Mouse (Mus musculus) CH12.LX (cell line): ENCODE results near the gene Tmem104. TPM values are rescaled to one million over a fixed set of nuclear protein-coding genes. Genes with fewer than 3 reads are reported as not detected.

Experiments
- DNase-seq: peaks from one replicate; pipeline ENCODE4 v3.0.0-alpha.2; 2013; ENCODE audit errors: extremely low read depth
- H3K27ac ChIP-seq: 2 replicates; pipeline ENCODE4 v1.5.1; 2012; ENCODE audit warnings: low read depth, mild to moderate bottlenecking, control low read depth, moderate library complexity; ENCODE audit not compliant: insufficient read depth
- H3K27me3 ChIP-seq: replicated peaks from 2 replicates; pipeline ENCODE3; 2012; ENCODE audit warnings: inconsistent platforms
- H3K36me3 ChIP-seq, 2 experiments: replicated peaks in 1 of 2; 2 replicates each; pipeline versions ENCODE3 to v1.6.1; 2012; ENCODE audit warnings: inconsistent platforms in 1 of 2, low read length in 1 of 2, mild to moderate bottlenecking in 1 of 2, mixed read lengths in 1 of 2, moderate library complexity in 1 of 2; ENCODE audit not compliant: control insufficient read depth in 1 of 2, insufficient read depth in 1 of 2
- H3K4me1 ChIP-seq, 2 experiments: 2 replicates each; pipeline ENCODE4 v1.6.1; 2012; ENCODE audit warnings: inconsistent platforms in 1 of 2, moderate library complexity in 1 of 2; ENCODE audit not compliant: insufficient read depth in 2 of 2, control insufficient read depth in 1 of 2
- H3K4me2 ChIP-seq: 2 replicates; pipeline ENCODE4 v1.6.1; 2012; ENCODE audit warnings: low read depth, mild to moderate bottlenecking, control low read depth; ENCODE audit not compliant: poor library complexity, insufficient read depth, severe bottlenecking
- H3K4me3 ChIP-seq, 3 experiments: fragments of 150-350 bp in 1 of 3; sonication (generic) in 1 of 3; replicated peaks in 1 of 3; 2 replicates each; pipeline versions ENCODE3 to v1.5.1; 2011 to 2012; ENCODE audit warnings: low read depth in 2 of 3, low read length in 2 of 3, mild to moderate bottlenecking in 2 of 3, moderate library complexity in 2 of 3, control low read depth in 1 of 3, improper control_type of control experiment in 1 of 3, inconsistent platforms in 1 of 3, mixed read lengths in 1 of 3; ENCODE audit not compliant: poor library complexity in 1 of 3
- H3K79me2 ChIP-seq: replicated peaks from 2 replicates; pipeline ENCODE4 v1.6.1; 2012; ENCODE audit warnings: mild to moderate bottlenecking, moderate library complexity; ENCODE audit not compliant: control insufficient read depth, poor library complexity, insufficient read depth, severe bottlenecking; ENCODE audit errors: extremely low read depth
- H3K9ac ChIP-seq: 2 replicates; pipeline ENCODE4 v1.6.1; 2012; ENCODE audit warnings: low read depth, mild to moderate bottlenecking, control low read depth, moderate library complexity; ENCODE audit not compliant: insufficient read depth
- H3K9me3 ChIP-seq: replicated peaks from 2 replicates; pipeline ENCODE3; 2012; ENCODE audit warnings: low read length, inconsistent platforms, mixed read lengths
- BHLHE40 ChIP-seq: IDR thresholded peaks from 2 replicates; pipeline ENCODE4 v1.6.1; 2011; ENCODE audit warnings: mild to moderate bottlenecking, low read depth, low read length, improper control_type of control experiment
- CHD2 ChIP-seq: IDR thresholded peaks from 2 replicates; pipeline ENCODE4 v1.6.1; 2011; ENCODE audit warnings: low read length, improper control_type of control experiment
- CTCF ChIP-seq, 2 experiments: IDR thresholded peaks in 1 of 2; conservative IDR thresholded peaks in 1 of 2; 2 replicates each; pipeline ENCODE4 v1.5.1; 2011 to 2012; ENCODE audit warnings: low read depth in 2 of 2, low read length in 2 of 2, improper control_type of control experiment in 1 of 2, inconsistent platforms in 1 of 2, mild to moderate bottlenecking in 1 of 2, moderate library complexity in 1 of 2
- ELF1 ChIP-seq: IDR thresholded peaks from 2 replicates; pipeline ENCODE4 v1.6.1; 2014; ENCODE audit warnings: low read depth, mild to moderate bottlenecking, inconsistent platforms, low read length, improper control_type of control experiment
- EP300 ChIP-seq: IDR thresholded peaks from 2 replicates; pipeline ENCODE4 v1.6.1; 2011; ENCODE audit warnings: low read length, improper control_type of control experiment
- ETS1 ChIP-seq: conservative IDR thresholded peaks from 2 replicates; pipeline ENCODE4 v1.6.1; 2012; ENCODE audit warnings: low read depth, mild to moderate bottlenecking, inconsistent platforms, low read length, improper control_type of control experiment, moderate library complexity
- HCFC1 ChIP-seq: IDR thresholded peaks from 2 replicates; pipeline ENCODE4 v1.6.1; 2012; ENCODE audit warnings: low read depth, mild to moderate bottlenecking, inconsistent platforms, low read length, improper control_type of control experiment
- IRF4 ChIP-seq: IDR thresholded peaks from 2 replicates; pipeline ENCODE4 v1.6.1; 2014; ENCODE audit warnings: low read depth, mild to moderate bottlenecking, inconsistent platforms, low read length, improper control_type of control experiment
- JUN ChIP-seq: IDR thresholded peaks from 2 replicates; pipeline ENCODE4 v1.6.1; 2011; ENCODE audit warnings: low read depth, mild to moderate bottlenecking, low read length, improper control_type of control experiment, moderate library complexity; ENCODE audit not compliant: insufficient read depth
- KAT2A ChIP-seq: IDR thresholded peaks from 2 replicates; pipeline ENCODE4 v1.6.1; 2012; ENCODE audit warnings: low read length, improper control_type of control experiment, inconsistent platforms; ENCODE audit not compliant: insufficient replicate concordance
- MAFK ChIP-seq: IDR thresholded peaks from 2 replicates; pipeline ENCODE4 v1.6.1; 2011; ENCODE audit warnings: low read length, improper control_type of control experiment; ENCODE audit not compliant: insufficient replicate concordance
- MAX ChIP-seq: IDR thresholded peaks from 2 replicates; pipeline ENCODE4 v1.6.1; 2011; ENCODE audit warnings: low read length, improper control_type of control experiment
- MAZ ChIP-seq: IDR thresholded peaks from 2 replicates; pipeline ENCODE4 v1.6.1; 2012; ENCODE audit warnings: low read depth, mild to moderate bottlenecking, inconsistent platforms, low read length, improper control_type of control experiment, moderate library complexity
- MEF2A ChIP-seq: IDR thresholded peaks from 2 replicates; pipeline ENCODE4 v1.6.1; 2014; ENCODE audit warnings: low read depth, mild to moderate bottlenecking, inconsistent platforms, low read length, improper control_type of control experiment, borderline replicate concordance
- MXI1 ChIP-seq: IDR thresholded peaks from 2 replicates; pipeline ENCODE4 v1.6.1; 2011; ENCODE audit warnings: mild to moderate bottlenecking, low read depth, low read length, improper control_type of control experiment
- MYC ChIP-seq: IDR thresholded peaks from 2 replicates; pipeline ENCODE4 v1.6.1; 2011; ENCODE audit warnings: low read depth, mild to moderate bottlenecking, improper control_type of control experiment, low read length
- POLR2A ChIP-seq: IDR thresholded peaks from 2 replicates; pipeline ENCODE4 v1.6.1; 2011; ENCODE audit warnings: low read depth, mild to moderate bottlenecking, improper control_type of control experiment, low read length
- RAD21 ChIP-seq: IDR thresholded peaks from 2 replicates; pipeline ENCODE4 v1.6.1; 2011; ENCODE audit warnings: low read depth, mild to moderate bottlenecking, low read length, improper control_type of control experiment, moderate library complexity
- SIN3A ChIP-seq: IDR thresholded peaks from 2 replicates; pipeline ENCODE4 v1.6.1; 2012; ENCODE audit warnings: low read length, improper control_type of control experiment, inconsistent platforms
- SMC3 ChIP-seq: IDR thresholded peaks from 2 replicates; pipeline ENCODE4 v1.6.1; 2011; ENCODE audit warnings: low read depth, low read length, improper control_type of control experiment
- TCF12 ChIP-seq: IDR thresholded peaks from 2 replicates; pipeline ENCODE4 v1.6.1; 2014; ENCODE audit warnings: low read depth, mild to moderate bottlenecking, inconsistent platforms, low read length, improper control_type of control experiment
- UBTF ChIP-seq: IDR thresholded peaks from 2 replicates; pipeline ENCODE4 v1.6.1; 2012; ENCODE audit warnings: low read depth, mild to moderate bottlenecking, inconsistent platforms, low read length, improper control_type of control experiment, moderate library complexity
- USF1 ChIP-seq: IDR thresholded peaks from 2 replicates; pipeline ENCODE4 v1.6.1; 2014; ENCODE audit warnings: low read depth, mild to moderate bottlenecking, inconsistent platforms, low read length, improper control_type of control experiment
- USF2 ChIP-seq: conservative IDR thresholded peaks from 2 replicates; pipeline ENCODE4 v1.6.1; 2011; ENCODE audit warnings: low read depth, low read length, improper control_type of control experiment
- ZC3H11A ChIP-seq: IDR thresholded peaks from 2 replicates; pipeline ENCODE4 v1.6.1; 2012; ENCODE audit warnings: low read depth, mild to moderate bottlenecking, inconsistent platforms, low read length, improper control_type of control experiment
- ZKSCAN1 ChIP-seq: IDR thresholded peaks from 2 replicates; pipeline ENCODE4 v1.6.1; 2012; ENCODE audit warnings: low read depth, inconsistent platforms, low read length, improper control_type of control experiment, borderline replicate concordance
- ZNF384 ChIP-seq: IDR thresholded peaks from 2 replicates; pipeline ENCODE4 v1.6.1; 2012; ENCODE audit warnings: low read depth, low read length, improper control_type of control experiment, inconsistent platforms
- dilution Hi-C: fragments of 300-500 bp; cut with MboI; formaldehyde crosslinking; loops from 2 replicates; pipeline ENCODE4 v1.14.3; 2020; ENCODE audit warnings: low sequenced_read_pairs; ENCODE audit not compliant: extremely low pct_unique_long_range_greater_than_20kb, extremely low pct_ligation_motif_present
- in situ Hi-C: fragments of 300-500 bp; cut with MboI; formaldehyde crosslinking; loops from 3 replicates; pipeline ENCODE4 v1.14.3; 2019; ENCODE audit warnings: low sequenced_read_pairs, low pct_ligation_motif_present, low pct_unique_long_range_greater_than_20kb, mixed read lengths
- polyA plus RNA-seq: library from polyadenylated mRNA; unstranded; fragments of >175 nt; gene quantifications from 2 replicates; pipeline ENCODE4 v1.2.1, GENCODE M21; 2012; ENCODE audit warnings: low read depth; ENCODE audit not compliant: insufficient read length
- total RNA-seq, 2 experiments: library from RNA; depleted of rRNA; stranded (reverse); fragments of 300-350 nt in 1 of 2; fragments of >200 nt in 1 of 2; gene quantifications; 2 replicates each; pipeline ENCODE4 v1.2.3; 2012 to 2014

Gene Tmem104
- total and polyA plus RNA-seq, 3 experiments, result 3.5 to 16.1 (median 10.8) TPM

- Histone ChIP-seq H3K79me2 (no peaks in the 10 kb centered on the region), H3K4me2 (peak overlapping the region; percentile 68), H3K4me1 (peaks cover 22 to 33% of the 10 kb centered on the region in 2 experiments), H3K27me3 (no peaks in the 10 kb centered on the region), H3K9ac (0 out of 2 replicates have a peak overlapping the region, but pooled peaks have one; percentile 14), H3K9me3 (peaks cover 10% of the 10 kb centered on the region), H3K27ac (peak overlapping the region; percentile 69), H3K36me3 (peaks cover 22 to 42% of the 10 kb centered on the region in 2 experiments), H3K4me3 (no peak overlapping the region)
- dilution Hi-C loops (no loop called here), in situ Hi-C loops (loop anchor here (5.0 kb wide), 1 partner anchor 55 kb away; no protein-coding TSS in a partner anchor)
- peak; percentile 48 for DNase-seq
- peak; percentile 44; the same call in 1 of the 2 replicates for TF ChIP-seq EP300
- TF ChIP-seq UBTF, result no peak
- TF ChIP-seq CHD2, result peak; percentile 59; the same call in 1 of the 2 replicates
- TF ChIP-seq MEF2A, result peak; percentile 62
- TF ChIP-seq CTCF (conservative IDR thresholded peaks at IDR 0.05 in 1 of 2, IDR thresholded peaks at IDR 0.05 in 1 of 2; ENCODE audit: low read depth in 2 of 2, low read length in 2 of 2), result no peak
- TF ChIP-seq POLR2A, result no peak
- TF ChIP-seq MAFK, result no peak
- 0 out of 2 replicates have a peak, but pooled peaks have one; percentile 8 for TF ChIP-seq MAZ
- no peak for TF ChIP-seq MXI1
- peak; percentile 39; the same call in 1 of the 2 replicates for TF ChIP-seq IRF4
- TF ChIP-seq KAT2A, result 0 out of 2 replicates have a peak, but pooled peaks have one; percentile 23
- 0 out of 2 replicates have a peak, but pooled peaks have one; percentile 24 for TF ChIP-seq TCF12
- TF ChIP-seq ZKSCAN1, result no peak
- TF ChIP-seq USF2, result no peak
- TF ChIP-seq BHLHE40, result peak; percentile 51
- TF ChIP-seq ZNF384, result peak; percentile 86
- peak; percentile 53 for TF ChIP-seq ETS1
- TF ChIP-seq ELF1, result peak; percentile 25; the same call in 1 of the 2 replicates
- TF ChIP-seq SMC3, result no peak
- TF ChIP-seq MAX, result peak; percentile 41; the same call in 1 of the 2 replicates
Observed at GRCm38 (mm10) chr11:115247240-115247639, 60.0 kb downstream of the Tmem104 start.

GRCm38 (mm10) chr11:115247945-115248344 lies 60.7 kb downstream of the Tmem104 start:
- peak overlapping the region; percentile 68 for H3K4me2 ChIP-seq
- no peak overlapping the region for H3K4me3 ChIP-seq
- TF ChIP-seq SIN3A (0 out of 2 replicates have a peak, but pooled peaks have one; percentile 16), RAD21 (no peak), EP300 (no peak; the same call in 1 of the 2 replicates), USF1 (no peak), ZC3H11A (no peak), MAZ (peak; percentile 79; the same call in 1 of the 2 replicates), CTCF (conservative IDR thresholded peaks at IDR 0.05 in 1 of 2, IDR thresholded peaks at IDR 0.05 in 1 of 2; ENCODE audit: low read depth in 2 of 2, low read length in 2 of 2) (peak in 1 of 2 experiments; percentile 15; a peak in 1 of 4 replicates), CHD2 (no peak), ETS1 (peak; percentile 39; the same call in 1 of the 2 replicates), IRF4 (peak; percentile 8; the same call in 1 of the 2 replicates), MYC (0 out of 2 replicates have a peak, but pooled peaks have one; percentile 42), MAX (peak; percentile 49; the same call in 1 of the 2 replicates), SMC3 (no peak), HCFC1 (peak; percentile 28; the same call in 1 of the 2 replicates), JUN (no peak), BHLHE40 (peak; percentile 66)
- no peaks in the 10 kb centered on the region for H3K79me2 ChIP-seq
- peaks cover 10% of the 10 kb centered on the region for H3K9me3 ChIP-seq
- H3K9ac ChIP-seq, result no peak overlapping the region
- H3K36me3 ChIP-seq, result peaks cover 22 to 35% of the 10 kb centered on the region in 2 experiments
- peak overlapping the region; percentile 33; the same call in 1 of the 2 replicates for H3K27ac ChIP-seq
- in situ Hi-C loops, result loop anchor here (5.0 kb wide), 1 partner anchor 56 kb away; no protein-coding TSS in a partner anchor
- DNase-seq, result no peak
- peaks cover 1% of the 10 kb centered on the region for H3K27me3 ChIP-seq
- peaks cover 22 to 33% of the 10 kb centered on the region in 2 experiments for H3K4me1 ChIP-seq
- dilution Hi-C loops, result no loop called here
